Mouse (Mus musculus) natural killer cell, adult 2 months (primary cell): ENCODE measurements around the gene Atrnl1.

Source experiments
- DNase-seq, 2 experiments: peaks; one replicate each; pipeline ENCODE4 v3.0.0; 2022; ENCODE audit warnings: low spot score in 2 of 2

Gene Atrnl1

GRCm38 (mm10) chr19:57926164-57926860, 315.5 kb downstream of the Atrnl1 start:
- DNase-seq, result no peak

GRCm38 (mm10) chr19:57926941-57927471, 316.2 kb downstream of the Atrnl1 start:
- no peak for DNase-seq

- no peak for DNase-seq
These were observed 317.0 kb downstream of the Atrnl1 start for GRCm38 (mm10) chr19:57927566-57928523.

- DNase-seq, result no peak
These were observed 320.8 kb downstream of the Atrnl1 start for GRCm38 (mm10) chr19:57931626-57932025.

GRCm38 (mm10) chr19:57936865-57937264, 326.0 kb downstream of the Atrnl1 start:
- no peak for DNase-seq

GRCm38 (mm10) chr19:57939166-57939565, 328.3 kb downstream of the Atrnl1 start:
- DNase-seq, result no peak

- DNase-seq, result no peak
These were observed 330.7 kb downstream of the Atrnl1 start for GRCm38 (mm10) chr19:57941529-57941928.

- DNase-seq, result no peak
These were observed 331.4 kb downstream of the Atrnl1 start for GRCm38 (mm10) chr19:57942281-57942680.

GRCm38 (mm10) chr19:57943308-57943707, 332.5 kb downstream of the Atrnl1 start:
- no peak for DNase-seq

- no peak for DNase-seq
These were observed 333.8 kb downstream of the Atrnl1 start for GRCm38 (mm10) chr19:57944680-57945079.

- DNase-seq, result no peak
These were observed 334.9 kb downstream of the Atrnl1 start for GRCm38 (mm10) chr19:57945626-57946250.

- no peak for DNase-seq
These were observed 337.7 kb downstream of the Atrnl1 start for GRCm38 (mm10) chr19:57948489-57948888.

- no peak for DNase-seq
These were observed 338.6 kb downstream of the Atrnl1 start for GRCm38 (mm10) chr19:57949260-57949917.

- DNase-seq, result no peak
These were observed 343.3 kb downstream of the Atrnl1 start for GRCm38 (mm10) chr19:57954131-57954530.

GRCm38 (mm10) chr19:57956459-57956858, 345.6 kb downstream of the Atrnl1 start:
- DNase-seq, result no peak

- DNase-seq, result no peak
These were observed 346.5 kb downstream of the Atrnl1 start for GRCm38 (mm10) chr19:57957363-57957762.

GRCm38 (mm10) chr19:57958154-57958553, 347.3 kb downstream of the Atrnl1 start:
- DNase-seq, result no peak

GRCm38 (mm10) chr19:57958726-57959125, 347.9 kb downstream of the Atrnl1 start:
- no peak for DNase-seq

GRCm38 (mm10) chr19:57961321-57961720, 350.5 kb downstream of the Atrnl1 start:
- DNase-seq, result no peak

GRCm38 (mm10) chr19:57961738-57962640, 351.2 kb downstream of the Atrnl1 start:
- no peak for DNase-seq
